Mouse (Mus musculus) kidney, adult 2 months (tissue): ENCODE measurements around the gene Tbccd1. TPM values are rescaled to one million over a fixed set of nuclear protein-coding genes. Genes with fewer than 3 reads are reported as not detected.

Experiments used
- DNase-seq: peaks from one replicate; pipeline ENCODE4 v3.0.0; 2021
- H3K27ac ChIP-seq: fragments of 200-500 bp; 2 replicates; pipeline ENCODE4 v1.5.1; 2012; ENCODE audit warnings: low read depth, low read length, control low read depth, inconsistent platforms; ENCODE audit not compliant: insufficient read depth
- H3K27me3 ChIP-seq: fragments of 200-500 bp; replicated peaks from 2 replicates; pipeline ENCODE4 v1.6.1; 2012; ENCODE audit warnings: mild to moderate bottlenecking, moderate library complexity, low read length, inconsistent platforms; ENCODE audit not compliant: control insufficient read depth, insufficient read depth
- H3K36me3 ChIP-seq: fragments of 200-500 bp; 2 replicates; pipeline ENCODE4 v1.6.1; 2012; ENCODE audit warnings: mild to moderate bottlenecking, moderate library complexity, low read length, inconsistent platforms; ENCODE audit not compliant: control insufficient read depth, insufficient read depth
- H3K4me1 ChIP-seq: fragments of 200-500 bp; 2 replicates; pipeline ENCODE4 v1.6.1; 2011; ENCODE audit warnings: low read length; ENCODE audit not compliant: control insufficient read depth, insufficient read depth
- H3K4me3 ChIP-seq: fragments of 200-500 bp; 2 replicates; pipeline ENCODE4 v1.5.1; 2011; ENCODE audit warnings: mild to moderate bottlenecking, low read depth, low read length, control low read depth; ENCODE audit not compliant: insufficient read depth
- CTCF ChIP-seq: fragments of 200-500 bp; conservative IDR thresholded peaks from 2 replicates; pipeline ENCODE4 v1.5.1; 2011; ENCODE audit warnings: low read depth, mild to moderate bottlenecking, control low read depth, low read length, moderate library complexity, mixed read lengths; ENCODE audit not compliant: insufficient read depth, insufficient read length
- POLR2A ChIP-seq: fragments of 200-500 bp; IDR thresholded peaks from one replicate; pipeline ENCODE4 v1.6.1; 2011; ENCODE audit warnings: low read depth, low read length, control low read depth
- WGBS: fragments of 180-500 bp; shearing (Covaris S2); methylation state at CpG from one replicate; pipeline ENCODE4 v1.1.7; 2018; 5-methylcytosine and 5-hydroxymethylcytosine counted together
- polyA plus RNA-seq: library from polyadenylated mRNA; depleted of rRNA; stranded (reverse); fragments of >200 nt; gene quantifications from 2 replicates; pipeline ENCODE4 v1.2.3, GENCODE M21; 2012

Tbccd1 gene
- polyA plus RNA-seq, 1 experiment = 20.1 TPM

GRCm38 (mm10) chr16:22880900-22881299 lies 23.4 kb upstream of the Tbccd1 start:
- Histone ChIP-seq H3K27ac (no peak overlapping the region), H3K4me1 (0 out of 2 replicates have a peak, but pooled peaks cover 6% of the 10 kb centered on the region), H3K36me3 (no peaks in the 10 kb centered on the region), H3K27me3 (no peaks in the 10 kb centered on the region), H3K4me3 (no peak overlapping the region)
- 24% methylated on average over 6 of the region's 6 CpGs for WGBS
- peak; percentile 10 for DNase-seq
- TF ChIP-seq POLR2A = no peak
- TF ChIP-seq CTCF = no peak

DNA sequence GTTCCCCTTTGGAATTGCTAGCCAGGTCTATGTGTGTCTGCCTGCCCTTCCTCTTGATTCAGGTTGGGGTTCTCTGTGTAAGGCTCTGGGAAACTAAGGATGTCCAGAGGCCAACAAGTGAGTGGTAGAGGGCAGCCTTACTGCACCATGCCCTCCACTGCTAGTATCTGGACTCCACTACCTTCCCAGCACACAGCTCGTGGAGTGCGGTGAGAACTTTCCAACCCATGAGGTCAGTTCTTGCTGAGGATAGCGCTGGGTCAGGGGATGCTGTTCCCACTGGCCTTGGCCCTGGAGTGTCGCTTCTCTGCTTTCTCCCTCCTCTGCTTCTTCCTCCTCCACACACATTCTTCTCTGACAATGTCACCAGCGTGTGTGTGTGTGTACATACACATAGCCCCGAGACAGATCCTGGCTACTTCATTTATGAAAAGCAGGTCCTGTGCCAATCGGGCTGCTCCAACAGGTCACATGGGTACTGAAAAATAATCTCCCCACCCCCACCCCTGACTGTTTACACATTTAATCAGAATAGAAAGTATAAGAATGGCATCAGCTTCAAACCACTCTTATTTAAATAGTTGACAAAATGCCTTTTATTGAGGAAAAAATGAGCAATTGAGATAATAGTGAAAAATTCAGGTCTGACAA lies 22.6 kb upstream of the Tbccd1 start:
- TF ChIP-seq POLR2A (no peak), CTCF (no peak)
- 46% methylated on average over 7 of the region's 7 CpGs for WGBS
- 0 out of 2 replicates have a peak, but pooled peaks cover 6% of the 10 kb centered on the region for H3K4me1 ChIP-seq
- DNase-seq = no peak
- no peaks in the 10 kb centered on the region for H3K27me3 ChIP-seq
- no peak overlapping the region for H3K27ac ChIP-seq
- no peak overlapping the region for H3K4me3 ChIP-seq
- H3K36me3 ChIP-seq = no peaks in the 10 kb centered on the region

GRCm38 (mm10) chr16:22878716-22879115 lies 21.2 kb upstream of the Tbccd1 start:
- no peak for DNase-seq
- H3K27ac ChIP-seq = no peak overlapping the region
- WGBS = 81% methylated on average over 7 of the region's 7 CpGs
- H3K36me3 ChIP-seq = no peaks in the 10 kb centered on the region
- 0 out of 2 replicates have a peak, but pooled peaks cover 6% of the 10 kb centered on the region for H3K4me1 ChIP-seq
- no peaks in the 10 kb centered on the region for H3K27me3 ChIP-seq
- H3K4me3 ChIP-seq = no peak overlapping the region
- no peak for TF ChIP-seq POLR2A
- no peak for TF ChIP-seq CTCF

- no peak overlapping the region for H3K27ac ChIP-seq
- peak; percentile 5 for DNase-seq
- H3K27me3 ChIP-seq = no peaks in the 10 kb centered on the region
- WGBS = 75% methylated on average over 11 of the region's 11 CpGs
- no peak overlapping the region for H3K4me3 ChIP-seq
- 0 out of 2 replicates have a peak, but pooled peaks cover 6% of the 10 kb centered on the region for H3K4me1 ChIP-seq
- H3K36me3 ChIP-seq = no peaks in the 10 kb centered on the region
- no peak for TF ChIP-seq CTCF
- TF ChIP-seq POLR2A = no peak
Measured at GRCm38 (mm10) chr16:22877660-22878390, 20.4 kb upstream of the Tbccd1 start.

DNA sequence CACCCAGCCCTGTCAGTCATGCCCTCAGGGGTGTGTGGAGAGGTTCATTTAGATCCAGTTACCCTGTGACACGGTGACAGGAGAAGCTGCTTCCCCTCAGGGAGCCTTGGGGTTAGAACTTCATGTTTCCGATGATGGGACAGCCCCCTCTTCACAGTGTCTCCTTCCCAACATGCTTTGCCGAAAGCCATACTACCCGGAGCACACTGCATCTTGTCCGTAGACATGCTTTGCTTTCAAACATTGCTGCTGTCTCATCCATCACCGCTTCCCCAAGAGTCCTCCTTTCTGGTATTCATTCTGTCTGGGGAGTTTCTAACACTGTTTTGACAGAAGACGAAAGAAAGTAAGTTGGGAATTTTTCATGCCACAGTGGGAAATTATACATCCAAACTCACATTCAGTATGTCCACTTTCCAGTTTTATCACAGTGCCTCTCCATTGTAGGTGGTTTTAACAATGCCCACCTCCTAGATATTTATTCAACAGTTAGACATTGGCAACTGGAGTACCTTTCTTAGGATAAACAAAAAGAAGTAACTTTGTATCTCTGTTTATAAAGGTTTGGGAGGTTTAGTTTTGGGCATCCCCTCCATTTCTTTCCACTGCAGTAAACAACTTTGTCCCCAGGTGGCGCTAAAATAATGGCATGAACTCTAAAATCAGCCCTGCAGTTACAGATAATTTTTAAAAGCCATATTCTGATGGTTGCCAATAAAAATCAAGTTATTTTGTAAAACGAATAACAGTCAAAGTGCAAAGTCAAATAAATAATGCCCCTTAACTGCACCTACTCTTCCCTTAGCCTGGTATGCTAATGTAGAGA lies 19.0 kb upstream of the Tbccd1 start:
- TF ChIP-seq CTCF = 0 out of 2 replicates have a peak, but pooled peaks have one; percentile 20
- no peak for TF ChIP-seq POLR2A
- no peak overlapping the region for H3K4me3 ChIP-seq
- H3K27ac ChIP-seq = no peak overlapping the region
- 47% methylated on average over 9 of the region's 9 CpGs for whole genome bisulfite sequencing
- peaks cover 1% of the 10 kb centered on the region; the same call in 1 of the 2 replicates for H3K36me3 ChIP-seq
- DNase-seq = peak; percentile 27
- H3K27me3 ChIP-seq = no peaks in the 10 kb centered on the region
- 0 out of 2 replicates have a peak, but pooled peaks cover 6% of the 10 kb centered on the region for H3K4me1 ChIP-seq

GRCm38 (mm10) chr16:22873369-22873768 lies 15.9 kb upstream of the Tbccd1 start:
- 81% methylated on average over 4 of the region's 4 CpGs for WGBS
- Histone ChIP-seq H3K4me1 (0 out of 2 replicates have a peak, but pooled peaks cover 2% of the 10 kb centered on the region), H3K27ac (no peak overlapping the region), H3K36me3 (peaks cover 5% of the 10 kb centered on the region; the same call in 1 of the 2 replicates), H3K4me3 (no peak overlapping the region), H3K27me3 (no peaks in the 10 kb centered on the region)
- no peak for DNase-seq
- TF ChIP-seq CTCF = no peak
- no peak for TF ChIP-seq POLR2A
